Mouse (Mus musculus) E14TG2a.4 (cell line): Measurements from ENCODE around the gene Tmem132b.

Source experiments
- CTCF ChIP-seq: conservative IDR thresholded peaks from 2 replicates; pipeline ENCODE4 v1.5.1; 2014; ENCODE audit warnings: low read length
- NANOG ChIP-seq: IDR thresholded peaks from 2 replicates; pipeline ENCODE4 v1.6.1; 2014; ENCODE audit warnings: borderline replicate concordance, low read length, mixed read lengths
- POU5F1 ChIP-seq: IDR thresholded peaks from 2 replicates; pipeline ENCODE4 v1.6.1; 2014; ENCODE audit warnings: low read length, borderline replicate concordance

DNA sequence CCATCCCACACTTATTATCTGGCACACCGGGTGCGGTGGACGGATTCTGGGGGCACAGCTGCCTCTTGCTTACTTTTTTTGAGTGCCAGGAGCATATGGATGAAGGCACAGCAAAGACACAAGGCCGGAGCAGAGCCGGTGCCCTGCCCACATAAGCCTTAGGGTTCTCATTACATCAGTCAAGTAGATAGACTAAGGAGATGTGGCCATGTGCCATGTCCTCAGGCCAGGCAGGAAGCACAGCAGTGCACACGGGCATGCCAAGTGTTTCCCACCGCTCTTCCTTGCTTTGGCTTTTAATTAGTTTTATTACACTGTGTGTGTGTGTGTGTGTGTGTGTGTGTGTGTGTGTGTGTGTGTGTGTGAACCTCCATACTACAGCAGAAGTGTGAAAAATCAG is 80.9 kb downstream of the Tmem132b start:
- TF ChIP-seq CTCF, result no peak
- no peak for TF ChIP-seq POU5F1
- TF ChIP-seq NANOG, result no peak
